Mouse (Mus musculus) T-helper 2 cell (primary cell): Measurements from ENCODE around the gene F2rl3.

Experiments
- in situ Hi-C: fragments of 300-600 bp; cut with MboI, MseI; formaldehyde crosslinking; loops from one replicate; pipeline ENCODE4 v1.15.1; 2025; ENCODE audit warnings: high pct_unique_total_duplicates

F2rl3 gene

DNA sequence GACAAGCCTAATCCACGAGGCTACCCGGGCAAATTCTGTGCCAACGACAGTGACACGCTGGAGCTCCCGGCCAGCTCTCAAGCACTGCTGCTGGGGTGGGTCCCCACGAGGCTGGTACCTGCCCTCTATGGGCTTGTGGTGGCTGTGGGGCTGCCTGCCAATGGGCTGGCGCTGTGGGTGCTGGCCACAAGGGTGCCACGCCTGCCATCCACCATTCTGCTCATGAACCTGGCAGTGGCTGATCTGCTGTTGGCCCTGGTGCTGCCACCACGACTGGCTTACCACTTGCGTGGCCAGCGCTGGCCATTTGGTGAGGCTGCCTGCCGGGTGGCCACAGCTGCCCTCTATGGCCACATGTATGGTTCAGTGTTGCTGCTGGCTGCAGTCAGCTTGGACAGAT is 626 bp downstream of the F2rl3 start:
- in situ Hi-C loops = no loop called here

- in situ Hi-C loops = loop anchor here (5.0 kb wide), 1 partner anchor 93 kb away; no protein-coding TSS in a partner anchor
Measured at GRCm38 (mm10) chr8:72765696-72766095, 4.0 kb downstream of the F2rl3 start.

- in situ Hi-C loops = loop anchor here (5.0 kb wide), 1 partner anchor 94 kb away; no protein-coding TSS in a partner anchor
Measured at GRCm38 (mm10) chr8:72766777-72767176, 5.1 kb downstream of the F2rl3 start.

DNA sequence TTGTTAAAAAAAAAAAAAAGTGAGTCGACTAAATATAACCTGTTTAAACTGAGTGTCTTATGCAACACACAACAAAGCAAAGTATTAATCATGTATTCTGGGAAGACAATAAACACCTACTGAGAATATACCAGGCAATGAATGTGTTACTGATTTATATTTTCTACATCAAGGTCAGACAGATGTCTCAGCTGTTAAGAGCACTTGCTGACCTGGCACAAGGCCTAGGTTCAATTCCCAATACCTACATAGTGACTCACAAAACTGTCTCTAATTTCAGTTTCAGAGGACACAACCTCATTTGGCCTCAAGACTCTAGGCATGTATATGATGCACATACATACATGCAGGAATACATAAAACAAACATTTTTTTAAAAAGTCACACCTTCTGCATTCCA is 16.1 kb downstream of the F2rl3 start:
- in situ Hi-C loops = no loop called here

- in situ Hi-C loops = no loop called here
Measured at GRCm38 (mm10) chr8:72780644-72781043, 19.0 kb downstream of the F2rl3 start.

GRCm38 (mm10) chr8:72801583-72801982 is 39.9 kb downstream of the F2rl3 start:
- in situ Hi-C loops = no loop called here

GRCm38 (mm10) chr8:72812690-72813089 is 51.0 kb downstream of the F2rl3 start:
- in situ Hi-C loops = no loop called here
